Mouse (Mus musculus) lung, postnatal 0 days (tissue): ENCODE measurements around the gene Gpnmb. TPM values are rescaled to one million over a fixed set of nuclear protein-coding genes. Genes with fewer than 3 reads are reported as not detected.

ENCODE experiments used
- ATAC-seq: fragments of 200-750 bp; cut with Nextera tagmentation; 2 replicates; pipeline ENCODE4 v1.8.0; 2017; ENCODE audit warnings: moderate library complexity
- DNase-seq: peaks from one replicate; pipeline ENCODE4 v3.0.0-alpha.2; 2016; ENCODE audit warnings: low spot score
- H3K27ac ChIP-seq: fragments of 300-500 bp; sonication (generic); 2 replicates; pipeline ENCODE4 v1.5.1; 2014; ENCODE audit warnings: antibody characterized with exemption, mild to moderate bottlenecking, low read length, mixed read lengths
- H3K27me3 ChIP-seq: fragments of 300-500 bp; sonication (generic); replicated peaks from 2 replicates; pipeline ENCODE4 v1.6.1; 2014; ENCODE audit warnings: low read length, mixed read lengths; ENCODE audit not compliant: insufficient read depth
- H3K36me3 ChIP-seq: fragments of 300-500 bp; sonication (generic); 2 replicates; pipeline ENCODE4 v1.6.1; 2014; ENCODE audit warnings: low read length, mixed read lengths; ENCODE audit not compliant: insufficient read depth
- H3K4me1 ChIP-seq: fragments of 300-500 bp; sonication (generic); 2 replicates; pipeline ENCODE4 v1.6.1; 2014; ENCODE audit warnings: antibody characterized with exemption, low read depth, low read length, mixed read lengths; ENCODE audit not compliant: insufficient read depth
- H3K4me2 ChIP-seq: fragments of 300-500 bp; sonication (generic); replicated peaks from 2 replicates; pipeline ENCODE4 v1.6.1; 2014; ENCODE audit warnings: low read depth, mild to moderate bottlenecking, low read length, moderate library complexity, mixed read lengths
- H3K4me3 ChIP-seq: fragments of 300-500 bp; sonication (generic); 2 replicates; pipeline ENCODE4 v1.5.1; 2014; ENCODE audit warnings: low read depth, low read length
- H3K9ac ChIP-seq: fragments of 300-500 bp; sonication (generic); replicated peaks from 2 replicates; pipeline ENCODE4 v1.6.1; 2014; ENCODE audit warnings: low read depth, mild to moderate bottlenecking
- H3K9me3 ChIP-seq: fragments of 300-500 bp; sonication (generic); 2 replicates; pipeline ENCODE4 v1.6.1; 2016; ENCODE audit warnings: low read length, mixed read lengths
- CTCF ChIP-seq: IDR thresholded peaks from 2 replicates; pipeline ENCODE4 v1.5.1; 2016; ENCODE audit warnings: antibody characterized with exemption, mild to moderate bottlenecking
- EP300 ChIP-seq: IDR thresholded peaks from 2 replicates; pipeline ENCODE4 v1.6.1; 2016; ENCODE audit warnings: antibody characterized with exemption, mild to moderate bottlenecking, control low read depth
- WGBS: fragments of 180-500 bp; shearing (Covaris S2); extraction: QIAGEN DNeasy Blood & Tissue Kit; methylation state at CpG from one replicate; pipeline ENCODE4 v1.1.7; 2014; 5-methylcytosine and 5-hydroxymethylcytosine counted together
- polyA plus RNA-seq: library from polyadenylated mRNA; unstranded; fragments of >200 nt; fragmentation: Nextera tagmentation; extraction: Ambion mirVana; gene quantifications from 2 replicates; pipeline ENCODE4 v1.2.1, GENCODE M21; 2015

Gene Gpnmb
- polyA plus RNA-seq, 1 experiment from 2014 or later = 1.5 TPM

DNA sequence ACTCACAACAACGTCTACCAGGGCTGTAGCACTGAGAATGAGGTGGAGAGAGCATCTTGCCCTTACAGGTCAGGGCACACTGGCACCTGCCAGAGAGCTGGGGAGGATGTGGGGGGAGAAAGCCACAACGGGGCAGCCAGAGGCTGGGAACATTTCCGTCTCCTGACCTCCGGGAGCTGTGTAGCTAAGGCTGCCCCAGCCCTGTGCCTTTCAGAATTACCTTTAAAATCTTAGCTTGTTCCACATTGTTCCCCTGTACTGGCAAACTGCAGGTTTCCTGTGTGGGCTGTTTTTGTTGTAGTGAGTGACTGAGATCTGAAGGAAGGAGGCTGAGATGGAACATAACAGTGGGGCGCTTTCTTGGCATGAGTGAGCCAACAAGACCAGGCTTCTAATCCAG lies 15.8 kb downstream of the Gpnmb start:
- H3K9me3 ChIP-seq = no peaks in the 10 kb centered on the region
- H3K9ac ChIP-seq = no peak overlapping the region
- 49% methylated on average over 5 of the region's 5 CpGs for WGBS
- H3K27ac ChIP-seq = no peak overlapping the region
- no peak for DNase-seq
- H3K36me3 ChIP-seq = no peaks in the 10 kb centered on the region
- H3K4me2 ChIP-seq = no peak overlapping the region
- no peak for TF ChIP-seq EP300
- TF ChIP-seq CTCF = no peak
- no peak for ATAC-seq
- H3K4me1 ChIP-seq = no peaks in the 10 kb centered on the region
- H3K27me3 ChIP-seq = no peaks in the 10 kb centered on the region
- no peak overlapping the region for H3K4me3 ChIP-seq

DNA sequence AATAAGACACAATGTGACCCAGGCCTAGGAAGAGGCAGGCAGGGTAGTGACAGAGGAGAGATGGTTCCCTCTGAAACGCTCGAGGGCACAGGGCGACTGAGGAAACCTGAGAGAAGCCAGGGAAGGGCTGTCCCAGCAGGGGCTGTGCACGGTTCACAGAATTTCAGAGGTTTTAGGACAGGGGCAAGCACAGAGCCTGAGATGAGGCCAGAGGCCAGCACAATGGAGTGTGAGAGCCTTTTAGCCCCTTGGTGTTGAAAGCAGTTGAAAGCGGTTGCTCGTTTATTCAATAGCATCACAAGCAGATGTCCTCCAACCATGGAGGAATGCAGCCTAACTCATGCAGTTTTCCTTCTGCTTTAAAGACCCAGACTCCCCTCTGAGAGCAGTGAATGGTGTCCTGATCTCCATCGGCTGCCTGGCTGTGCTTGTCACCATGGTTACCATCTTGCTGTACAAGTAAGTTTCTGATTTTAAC lies 18.9 kb downstream of the Gpnmb start:
- TF ChIP-seq CTCF (no peak), EP300 (no peak)
- Histone ChIP-seq H3K27me3 (no peaks in the 10 kb centered on the region), H3K4me3 (no peak overlapping the region), H3K27ac (no peak overlapping the region), H3K36me3 (no peaks in the 10 kb centered on the region), H3K4me1 (no peaks in the 10 kb centered on the region), H3K4me2 (no peak overlapping the region), H3K9me3 (no peaks in the 10 kb centered on the region), H3K9ac (no peak overlapping the region)
- WGBS = 36% methylated on average over 7 of the region's 7 CpGs
- ATAC-seq (no peak), DNase-seq (no peak)

DNA sequence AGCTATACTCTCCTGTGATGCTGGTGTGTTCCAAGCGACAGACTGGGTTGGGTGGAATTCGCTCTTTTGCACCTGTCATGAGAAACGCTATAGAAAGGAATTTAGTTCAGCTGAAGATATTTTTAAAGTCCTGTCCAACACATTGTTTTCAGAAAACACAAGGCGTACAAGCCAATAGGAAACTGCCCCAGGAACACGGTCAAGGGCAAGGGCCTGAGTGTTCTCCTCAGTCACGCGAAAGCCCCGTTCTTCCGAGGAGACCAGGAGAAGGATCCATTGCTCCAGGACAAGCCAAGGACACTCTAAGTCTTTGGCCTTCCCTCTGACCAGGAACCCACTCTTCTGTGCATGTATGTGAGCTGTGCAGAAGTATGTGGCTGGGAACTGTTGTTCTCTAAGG lies 19.7 kb downstream of the Gpnmb start:
- no peaks in the 10 kb centered on the region for H3K4me1 ChIP-seq
- 76% methylated on average over 9 of the region's 9 CpGs for WGBS
- no peaks in the 10 kb centered on the region for H3K27me3 ChIP-seq
- TF ChIP-seq EP300 (no peak), CTCF (no peak)
- H3K4me3 ChIP-seq = no peak overlapping the region
- H3K4me2 ChIP-seq = no peak overlapping the region
- H3K9ac ChIP-seq = no peak overlapping the region
- H3K27ac ChIP-seq = no peak overlapping the region
- no peaks in the 10 kb centered on the region for H3K9me3 ChIP-seq
- ATAC-seq = no peak
- H3K36me3 ChIP-seq = no peaks in the 10 kb centered on the region
- no peak for DNase-seq

DNA sequence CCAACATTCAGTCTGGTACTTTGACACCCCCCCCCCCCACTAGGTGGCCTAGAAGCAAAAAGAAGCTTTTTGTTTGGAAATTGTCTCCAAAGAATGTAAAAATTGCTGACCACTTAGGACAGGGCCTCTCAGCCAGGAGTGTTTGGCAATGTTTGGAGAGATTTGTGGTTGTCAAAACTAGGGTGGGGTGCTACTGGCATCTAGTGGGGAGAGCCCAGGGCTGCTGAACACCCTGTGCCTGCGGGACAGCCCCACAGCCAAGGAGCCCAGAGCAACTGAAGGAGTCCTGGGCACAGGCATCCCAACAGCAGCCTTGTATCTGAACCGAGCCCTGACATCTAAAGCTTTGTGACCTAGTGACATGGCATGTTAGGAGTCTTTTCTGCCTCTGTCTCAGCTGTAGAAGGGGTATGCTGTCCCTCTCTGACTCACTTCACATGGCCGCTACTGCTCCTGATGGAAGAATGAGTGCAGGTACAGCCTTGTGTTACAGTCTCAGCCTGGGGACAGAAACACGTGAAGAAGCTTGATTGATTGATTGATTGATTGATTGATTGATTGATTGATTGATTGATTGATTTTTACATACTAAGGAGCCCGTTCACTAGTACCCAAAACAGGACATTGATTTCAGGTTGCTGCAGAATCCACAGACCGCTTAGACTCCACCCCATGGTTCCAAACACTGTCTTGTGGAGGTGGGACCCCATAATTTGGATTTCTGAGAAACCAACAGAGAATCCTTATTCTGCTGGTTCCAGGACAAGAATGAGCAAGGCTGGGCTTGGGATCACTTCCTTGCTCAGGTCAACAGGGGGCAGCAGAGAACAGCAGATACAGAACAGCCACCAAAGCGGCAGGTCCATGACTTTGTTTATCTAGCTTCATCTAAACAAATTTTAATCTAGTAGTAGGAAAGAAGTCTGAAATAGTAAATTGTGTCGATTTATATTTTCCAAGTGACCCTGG lies 21.0 kb downstream of the Gpnmb start:
- Histone ChIP-seq H3K27me3 (no peaks in the 10 kb centered on the region), H3K9ac (no peak overlapping the region), H3K4me3 (no peak overlapping the region), H3K9me3 (no peaks in the 10 kb centered on the region), H3K4me2 (no peak overlapping the region), H3K4me1 (no peaks in the 10 kb centered on the region), H3K36me3 (no peaks in the 10 kb centered on the region), H3K27ac (no peak overlapping the region)
- peak; percentile 86 for DNase-seq
- ATAC-seq = peak; percentile 60
- TF ChIP-seq EP300 (no peak), CTCF (peak; percentile 92)
- 32% methylated on average over 8 of the region's 8 CpGs for WGBS

DNA sequence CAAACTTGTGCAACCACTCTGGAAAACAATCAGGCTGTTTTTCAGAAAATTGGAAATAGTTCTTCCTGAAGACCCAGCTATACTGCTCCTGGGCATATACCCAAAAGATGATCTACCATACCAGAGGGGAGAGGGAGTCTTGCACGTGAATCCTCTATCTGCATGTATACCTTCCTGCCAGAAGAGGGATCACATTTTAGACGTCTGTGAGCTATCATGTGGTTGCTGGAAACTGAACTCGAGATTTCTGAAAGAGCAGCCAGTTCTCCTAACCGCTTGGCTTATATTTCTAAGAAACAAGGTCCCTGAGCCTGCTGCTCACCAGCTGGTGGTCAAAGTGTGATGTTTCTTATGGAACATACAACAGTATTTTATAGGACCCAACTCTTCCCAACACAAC lies 32.0 kb downstream of the Gpnmb start:
- 28% methylated on average over 4 of the region's 4 CpGs for WGBS
- Histone ChIP-seq H3K27ac (no peak overlapping the region), H3K9ac (no peak overlapping the region), H3K4me2 (no peak overlapping the region), H3K4me1 (no peaks in the 10 kb centered on the region), H3K36me3 (no peaks in the 10 kb centered on the region), H3K4me3 (no peak overlapping the region), H3K9me3 (no peaks in the 10 kb centered on the region), H3K27me3 (no peaks in the 10 kb centered on the region)
- TF ChIP-seq CTCF (no peak), EP300 (no peak)
- ATAC-seq (no peak), DNase-seq (peak; percentile 34)

DNA sequence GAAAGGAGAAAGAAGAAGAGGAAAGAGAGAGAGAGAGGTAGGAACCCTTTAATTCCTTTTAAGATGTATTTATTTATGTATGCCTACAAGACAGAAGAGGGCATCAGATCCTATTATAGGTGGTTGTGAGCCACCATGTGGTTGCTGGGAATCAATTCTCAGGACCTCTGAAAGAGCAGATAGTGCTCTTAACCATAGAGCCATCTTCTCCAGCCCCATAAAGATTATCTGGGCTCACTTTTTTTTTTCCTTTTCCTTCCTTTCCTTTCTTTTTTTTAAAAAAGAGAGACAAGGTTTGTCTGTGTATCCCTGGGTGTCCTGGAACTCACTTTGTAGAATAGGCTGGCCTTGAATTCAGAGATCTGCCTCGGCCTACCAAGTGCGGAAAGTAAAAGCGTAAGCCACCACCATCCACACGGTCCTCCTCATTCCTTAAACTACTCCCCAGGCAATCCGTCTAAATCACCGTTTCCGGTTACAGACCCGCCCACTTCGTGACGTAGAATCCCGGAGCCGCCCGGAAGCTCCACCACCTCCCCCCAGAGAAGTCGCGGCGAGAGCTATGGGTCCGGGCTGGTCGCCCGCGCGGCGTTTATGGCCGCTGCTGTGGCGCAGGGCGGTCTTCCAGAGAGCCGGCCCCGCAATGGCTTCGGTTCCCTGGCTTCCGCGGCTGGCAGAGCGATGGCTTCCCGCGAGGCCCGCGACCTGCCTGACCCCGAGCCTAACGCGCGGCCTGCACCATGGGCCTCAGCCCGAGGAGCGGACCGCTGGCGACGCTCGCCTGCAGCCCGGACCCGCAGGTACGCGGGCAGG lies 37.2 kb downstream of the Gpnmb start, which contains the start of gene Malsu1:
Gene Malsu1 (plus strand): TSS at position 492 of the 813 bp plus-strand sequence.
- peak; percentile 98 for ATAC-seq

More for the DNA sequence above, 37.2 kb downstream of the Gpnmb start, which contains the start of gene Malsu1:
- TF ChIP-seq CTCF = peak; percentile 9; the same call in 1 of the 2 replicates
- TF ChIP-seq EP300 = no peak
- Histone ChIP-seq H3K4me1 (no peaks in the 10 kb centered on the region; the same call in 1 of the 2 replicates), H3K4me2 (peak within 1 kb of the TSS; percentile 73), H3K36me3 (no peaks in the 10 kb centered on the region), H3K27me3 (no peaks in the 10 kb centered on the region), H3K27ac (peak within 1 kb of the TSS; percentile 73), H3K4me3 (peak within 1 kb of the TSS; percentile 81), H3K9ac (peak within 1 kb of the TSS; percentile 83), H3K9me3 (no peaks in the 10 kb centered on the region)
- WGBS = 0% methylated on average over 47 of the region's 49 CpGs
- peak; percentile 98 for DNase-seq
